Mouse (Mus musculus): ENCODE data around the gene Tdpoz3.
"Not testable (repeated sequence)": the region's sequence is repeated elsewhere in the genome, so short reads cannot be mapped to it uniquely, and the experiment has no call there.

- not testable (repeated sequence) for TF ChIP-seq CTCF, EP300 (IDR thresholded peaks at IDR 0.05; ENCODE audit: low read depth)
Observed at GRCm38 (mm10) chr3:93813341-93813740, 12.5 kb upstream of the Tdpoz3 start.

Data from heart, postnatal 0 days (tissue).